Mouse (Mus musculus) right cerebral cortex, adult 2 months (tissue): Measurements from ENCODE around the gene Ccdc85c.

Source experiments
- DNase-seq, 2 experiments: peaks; one replicate each; pipeline ENCODE4 v3.0.0; 2021 to 2022; ENCODE audit warnings: low spot score in 2 of 2

Gene Ccdc85c

DNA sequence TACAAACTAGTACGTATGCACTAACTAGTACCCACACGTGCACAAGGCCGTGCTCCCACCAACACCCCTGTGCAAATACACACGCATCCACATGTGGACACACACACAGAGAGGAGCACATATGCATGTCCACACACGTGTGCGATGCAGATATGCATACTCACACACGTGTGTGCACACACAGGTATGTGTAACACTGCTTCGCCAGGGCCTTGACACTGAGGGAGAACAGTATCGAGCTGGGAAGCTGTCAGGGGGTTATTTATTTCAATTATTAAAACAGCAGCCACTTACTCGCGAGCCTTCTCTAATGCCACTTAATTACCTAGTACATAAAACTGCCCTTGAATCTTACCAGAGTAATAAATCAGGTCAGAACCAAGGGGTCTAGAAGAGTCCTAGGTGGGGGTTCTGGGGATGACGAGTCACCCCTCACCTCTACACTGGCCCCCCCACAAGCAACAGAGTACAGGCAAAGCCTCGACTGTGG, 34.8 kb downstream of the Ccdc85c start:
- DNase-seq: no peak

DNA sequence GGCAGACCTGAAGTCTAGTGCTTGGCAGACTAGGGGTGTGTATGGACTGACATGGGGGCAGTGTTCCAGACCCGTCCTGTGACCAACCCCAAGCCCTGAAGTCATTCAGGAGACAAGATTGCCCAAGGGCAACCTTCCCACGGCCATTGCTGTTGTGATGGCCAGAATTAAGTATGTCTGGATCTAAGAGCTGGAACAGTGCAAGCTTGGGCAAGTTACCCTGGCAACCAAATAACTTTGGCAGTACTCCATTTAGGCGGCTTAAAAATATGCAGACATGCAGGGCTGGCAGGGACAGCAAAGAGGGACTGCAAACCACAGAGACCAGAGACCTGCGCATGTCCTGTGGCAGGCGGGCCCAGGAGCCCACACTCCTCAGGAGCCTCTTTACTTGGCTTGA, 35.8 kb downstream of the Ccdc85c start:
- DNase-seq: peak; percentile 75 to 77

- no peak for DNase-seq
Measured at GRCm38 (mm10) chr12:108238395-108239035, 36.7 kb downstream of the Ccdc85c start.

- no peak for DNase-seq
Measured at GRCm38 (mm10) chr12:108237300-108238006, 37.8 kb downstream of the Ccdc85c start.

DNA sequence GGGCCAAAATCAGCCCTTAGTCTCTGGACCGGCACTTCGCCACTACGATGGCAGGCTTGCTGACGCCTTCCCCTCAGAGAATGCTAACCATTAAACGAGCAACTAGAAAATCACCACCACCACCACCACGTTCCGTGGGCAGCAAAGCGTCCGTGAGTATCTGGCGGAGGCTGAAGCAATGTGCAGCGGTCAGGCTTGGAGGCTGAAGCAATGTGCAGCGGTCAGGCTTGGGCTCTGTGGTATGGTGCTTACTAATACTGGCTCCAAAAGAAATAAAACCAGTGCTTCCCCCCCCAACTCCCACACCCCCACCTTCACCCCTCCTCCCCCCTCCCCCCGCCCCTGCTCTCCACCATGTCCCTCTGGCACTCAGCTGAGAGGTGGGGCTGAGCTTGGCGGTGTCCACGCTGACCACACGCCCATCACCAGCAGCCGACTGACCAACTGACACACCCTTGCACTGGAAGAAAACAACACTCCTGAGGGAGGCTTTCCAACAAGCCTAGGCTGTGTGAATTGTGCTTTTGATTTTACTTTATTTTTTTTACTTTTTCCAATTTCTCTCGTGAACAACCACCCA, 39.2 kb downstream of the Ccdc85c start:
- DNase-seq: no peak

GRCm38 (mm10) chr12:108234832-108235602, 40.2 kb downstream of the Ccdc85c start:
- no peak for DNase-seq

- DNase-seq: no peak
Measured at GRCm38 (mm10) chr12:108233736-108234135, 41.5 kb downstream of the Ccdc85c start.

- DNase-seq: no peak
Measured at GRCm38 (mm10) chr12:108231901-108232300, 43.3 kb downstream of the Ccdc85c start.

DNA sequence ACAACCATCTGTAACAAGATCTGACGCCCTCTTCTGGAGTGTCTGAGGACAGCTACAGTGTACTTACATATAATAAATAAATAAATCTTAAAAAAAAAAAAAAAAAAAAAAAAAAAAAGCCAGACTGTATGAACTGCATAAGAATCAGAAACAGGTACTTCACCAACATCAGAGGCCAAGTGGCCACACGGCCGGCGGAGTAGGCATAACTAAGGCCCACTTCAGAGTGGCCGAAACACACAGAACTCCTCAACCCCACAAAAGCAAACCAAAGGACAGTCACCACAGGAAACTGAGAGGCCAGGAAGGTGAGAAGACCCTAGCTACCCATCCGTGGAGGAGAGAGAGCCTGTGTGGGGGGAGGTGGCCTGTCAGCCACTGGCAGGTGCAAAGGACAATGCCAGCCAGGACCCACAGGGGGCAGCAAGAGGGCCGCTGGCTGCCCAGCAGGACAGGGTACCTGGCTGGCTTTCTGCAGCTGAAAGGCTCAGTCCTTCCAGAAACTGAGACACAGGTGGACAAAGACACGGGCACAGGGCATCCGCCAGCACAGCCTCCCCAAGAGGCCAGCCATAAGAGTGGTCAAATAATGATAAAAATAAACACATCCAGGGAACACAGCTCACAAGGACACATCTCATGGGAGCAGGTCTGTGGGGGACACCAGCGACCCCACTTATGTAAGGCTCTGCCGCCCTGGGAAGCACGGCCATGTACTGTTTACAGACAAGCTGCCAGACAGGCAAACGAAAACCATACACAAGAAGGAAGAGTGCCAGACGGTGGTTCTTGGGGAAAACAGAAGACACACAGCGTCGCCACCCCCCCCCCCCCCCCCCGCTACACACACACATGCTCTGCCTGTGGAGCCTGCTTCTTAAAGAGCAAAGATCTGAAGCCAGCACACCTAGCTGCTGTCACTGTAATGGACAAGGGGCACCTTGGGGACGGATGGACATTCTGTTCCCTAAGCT, 44.1 kb downstream of the Ccdc85c start:
- no peak for DNase-seq

GRCm38 (mm10) chr12:108230077-108230476, 45.1 kb downstream of the Ccdc85c start:
- DNase-seq: no peak

- DNase-seq: no peak
Measured at GRCm38 (mm10) chr12:108227527-108227926, 47.7 kb downstream of the Ccdc85c start.

GRCm38 (mm10) chr12:108226941-108227340, 48.3 kb downstream of the Ccdc85c start:
- no peak for DNase-seq

DNA sequence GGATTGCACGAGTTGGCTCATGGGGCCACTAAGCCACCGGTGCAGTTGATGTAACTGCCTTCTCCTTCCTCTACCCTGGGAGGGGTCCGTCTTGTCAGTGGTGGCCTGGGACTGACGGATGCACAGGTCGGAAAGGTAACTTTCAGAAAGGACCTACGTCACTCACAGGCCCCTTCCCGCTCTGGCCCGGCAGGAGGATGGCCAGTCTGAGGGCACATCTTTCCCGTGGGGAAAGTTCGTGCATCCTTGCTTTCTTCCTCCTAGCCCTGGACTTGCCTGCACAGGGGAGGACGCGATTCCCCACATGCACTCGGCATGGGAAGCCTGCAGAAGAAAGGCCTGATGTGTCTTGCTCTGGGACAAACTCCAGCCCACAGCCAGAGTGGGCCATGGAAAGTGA, 49.0 kb downstream of the Ccdc85c start:
- no peak for DNase-seq

DNA sequence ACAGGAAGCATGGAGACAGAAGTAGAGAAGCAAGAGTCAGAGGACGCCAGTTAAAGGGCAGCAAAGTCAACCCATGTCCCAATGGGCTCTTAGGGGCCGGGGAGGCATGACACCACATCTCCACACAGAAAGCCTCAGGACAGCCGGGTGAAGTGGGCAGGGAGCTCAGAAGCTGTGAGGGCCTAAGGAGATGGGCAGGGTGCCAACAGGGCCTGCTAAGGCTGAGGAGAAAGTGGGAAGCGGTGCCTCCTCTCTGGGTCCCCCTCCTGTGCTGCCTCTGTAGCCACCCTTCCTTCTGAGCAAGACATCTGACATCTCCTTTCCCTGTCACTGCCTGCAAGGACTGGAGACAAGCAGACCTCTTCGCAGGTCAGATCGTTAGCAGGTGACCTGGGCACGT, 49.4 kb downstream of the Ccdc85c start:
- no peak for DNase-seq

- no peak for DNase-seq
Measured at GRCm38 (mm10) chr12:108223357-108223756, 51.9 kb downstream of the Ccdc85c start.

- DNase-seq: no peak
Measured at GRCm38 (mm10) chr12:108221712-108222111, 53.5 kb downstream of the Ccdc85c start.

DNA sequence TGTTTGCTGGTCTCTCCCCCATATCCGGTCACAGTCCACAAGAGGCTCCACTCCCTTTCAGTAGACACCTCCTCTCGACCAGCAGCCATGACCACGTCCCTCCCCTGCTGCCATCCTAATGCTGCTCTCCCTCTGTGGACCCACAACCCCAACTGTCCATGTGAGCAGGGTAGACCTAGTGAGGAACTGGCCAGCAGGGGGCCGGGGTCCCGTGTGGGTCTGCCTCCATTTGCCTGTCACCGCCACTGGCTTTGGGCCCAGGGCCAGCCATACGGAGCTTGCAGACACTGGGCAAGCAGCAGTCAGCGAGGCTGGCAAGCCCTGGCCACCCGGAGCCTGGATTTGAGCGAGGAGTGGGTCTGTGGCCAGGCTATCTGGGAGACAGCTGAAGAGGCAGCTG, 54.0 kb downstream of the Ccdc85c start:
- no peak for DNase-seq

- DNase-seq: no peak
Measured at GRCm38 (mm10) chr12:108220621-108221020, 54.6 kb downstream of the Ccdc85c start.

- no peak for DNase-seq
Measured at GRCm38 (mm10) chr12:108219825-108220616, 55.2 kb downstream of the Ccdc85c start.

- DNase-seq: no peak
Measured at GRCm38 (mm10) chr12:108219163-108219562, 56.1 kb downstream of the Ccdc85c start.
